ENCODE assay signal across 21 mouse cellular contexts in genomic region chr1:119485825-119486224, GRCm38 (mm10). TPM values are rescaled to one million over a fixed set of nuclear protein-coding genes. Genes with fewer than 3 reads are reported as not detected.
DNase-seq lines count a peak whose midpoint lies in the region; ATAC-seq and TF ChIP-seq lines count a peak whose summit lies in the region.
"Had no signal": no experiment of that assay in that cellular context is flagged by ENCODE, and none has a peak within 500 bp of the region (broad histone marks: within the 10 kb centered on the region; RNA-seq: fewer than 3 reads in every experiment).

No protein-coding gene starts in this region.

- ATAC-seq in heart, embryonic 11.5 days (replicated peaks; ENCODE audit: insufficient number of reproducible peaks, low FRiP score, low TSS enrichment), result no peak
- no peak for ATAC-seq in kidney, postnatal 0 days (replicated peaks; ENCODE audit: low FRiP score, low read depth)
- peak; percentile 61 for ATAC-seq in intestine, embryonic 16.5 days
- ATAC-seq in erythroid progenitor cell, adult 5-6 weeks (replicated peaks; ENCODE audit: low FRiP score, poor library complexity, severe bottlenecking), result no peak
- no peak for ATAC-seq in forebrain, postnatal 0 days
- ATAC-seq: forebrain, embryonic 15.5 days; hindbrain, embryonic 16.5 days; inflammation-experienced regulatory T-cells, adult 6 months had no signal

- no peak overlapping the region for H3K27ac ChIP-seq in heart, embryonic 11.5 days (ENCODE audit: low read depth, low read length)
- H3K27ac ChIP-seq in kidney, postnatal 0 days, result no peak overlapping the region
- no peak overlapping the region for H3K27ac ChIP-seq in intestine, embryonic 16.5 days (ENCODE audit: low read length)
- no peak overlapping the region for H3K27ac ChIP-seq in forebrain, postnatal 0 days (ENCODE audit: low read depth, low read length)
- H3K27ac ChIP-seq: embryonic facial prominence, embryonic 15.5 days; forebrain, embryonic 15.5 days; heart, adult 2 months; hindbrain, embryonic 12.5 days had no signal

- 0 out of 2 replicates have a peak overlapping the region, but pooled peaks have one; percentile 24 for H3K9ac ChIP-seq in heart, embryonic 11.5 days (ENCODE audit: low read depth, low read length)
- H3K9ac ChIP-seq in kidney, postnatal 0 days (ENCODE audit: low read depth, low read length), result no peak overlapping the region
- H3K9ac ChIP-seq in intestine, embryonic 16.5 days (ENCODE audit: low read depth, low read length), result no peak overlapping the region
- H3K9ac ChIP-seq in forebrain, postnatal 0 days, result no peak overlapping the region
- H3K9ac ChIP-seq: embryonic facial prominence, embryonic 15.5 days; forebrain, embryonic 15.5 days; hindbrain, embryonic 12.5 days had no signal

- no peak for DNase-seq in heart, postnatal 36 days
- DNase-seq in kidney, postnatal 0 days (ENCODE audit: low spot score), result peak; percentile 60
- no peak for DNase-seq in kidney, adult 9 months
- peak; percentile 49 for DNase-seq in ES-CJ7 (ENCODE audit: low read depth, low spot score)
- no peak for DNase-seq in forebrain, postnatal 0 days
- DNase-seq: adrenal gland, postnatal 10 days; cerebellum, adult 11 months; cerebellum, adult 8-10 months; cerebellum, postnatal 14 days; embryo, embryonic 11 days; gastrocnemius, postnatal 10 days; heart, adult 2 months had no signal

- no peak overlapping the region for H3K4me2 ChIP-seq in heart, embryonic 11.5 days
- no peak overlapping the region for H3K4me2 ChIP-seq in kidney, postnatal 0 days (ENCODE audit: low read length)
- no peak overlapping the region; the same call in 1 of the 2 replicates for H3K4me2 ChIP-seq in intestine, embryonic 16.5 days (ENCODE audit: low read depth, low read length)
- H3K4me2 ChIP-seq in forebrain, postnatal 0 days (ENCODE audit: low read depth), result no peak overlapping the region
- H3K4me2 ChIP-seq: embryonic facial prominence, embryonic 15.5 days; forebrain, embryonic 15.5 days; hindbrain, embryonic 12.5 days had no signal

- 20% methylated on average over 2 of the region's 2 CpGs for WGBS in heart, embryonic 11.5 days (ENCODE audit: insufficient replicate concordance)
- WGBS in kidney, postnatal 0 days, result 22% methylated on average over 2 of the region's 2 CpGs
- 14% methylated on average over 2 of the region's 2 CpGs for WGBS in intestine, embryonic 16.5 days
- WGBS in forebrain, postnatal 0 days, result 39% methylated on average over 2 of the region's 2 CpGs

- H3K4me1 ChIP-seq in heart, embryonic 11.5 days (ENCODE audit: control insufficient read depth, insufficient read depth, low read length), result peaks cover 27% of the 10 kb centered on the region
- H3K4me1 ChIP-seq in kidney, postnatal 0 days (replicated peaks; ENCODE audit: insufficient read depth, low read length), result no peaks in the 10 kb centered on the region; the same call in 1 of the 2 replicates
- H3K4me1 ChIP-seq in intestine, embryonic 16.5 days (ENCODE audit: control insufficient read depth, insufficient read depth, low read length), result peaks cover 18% of the 10 kb centered on the region
- no peaks in the 10 kb centered on the region for H3K4me1 ChIP-seq in forebrain, postnatal 0 days (ENCODE audit: insufficient read depth)

- H3K27me3 ChIP-seq in heart, embryonic 11.5 days (ENCODE audit: control insufficient read depth, insufficient read depth, low read length), result no peaks in the 10 kb centered on the region
- H3K27me3 ChIP-seq in kidney, postnatal 0 days (ENCODE audit: insufficient read depth, low read length), result no peaks in the 10 kb centered on the region
- no peaks in the 10 kb centered on the region for H3K27me3 ChIP-seq in intestine, embryonic 16.5 days (replicated peaks; ENCODE audit: control insufficient read depth, insufficient read depth, low read length)
- H3K27me3 ChIP-seq in forebrain, postnatal 0 days (ENCODE audit: insufficient read depth, low read length), result no peaks in the 10 kb centered on the region
- H3K27me3 ChIP-seq: embryonic facial prominence, embryonic 15.5 days; forebrain, embryonic 15.5 days; hindbrain, embryonic 12.5 days had no signal

- no peaks in the 10 kb centered on the region for H3K9me3 ChIP-seq in heart, embryonic 11.5 days (replicated peaks; ENCODE audit: control insufficient read depth, low read length)
- H3K9me3 ChIP-seq in kidney, postnatal 0 days (replicated peaks; ENCODE audit: low read length), result no peaks in the 10 kb centered on the region
- H3K9me3 ChIP-seq in intestine, embryonic 16.5 days (ENCODE audit: control insufficient read depth, low read length), result no peaks in the 10 kb centered on the region
- no peaks in the 10 kb centered on the region for H3K9me3 ChIP-seq in forebrain, postnatal 0 days (ENCODE audit: low read length)
- H3K9me3 ChIP-seq: embryonic facial prominence, embryonic 15.5 days; forebrain, embryonic 15.5 days; hindbrain, embryonic 12.5 days had no signal

- intact Hi-C loops in heart, postnatal 36 days (cut with DNase I), result loop anchor here (2.0 kb wide), 1 partner anchor 39 kb away; no protein-coding TSS in a partner anchor

- peaks cover 3% of the 10 kb centered on the region; the same call in 1 of the 2 replicates for H3K36me3 ChIP-seq in heart, embryonic 11.5 days (ENCODE audit: control insufficient read depth, insufficient read depth, low read length)
- no peaks in the 10 kb centered on the region for H3K36me3 ChIP-seq in kidney, postnatal 0 days (ENCODE audit: insufficient read depth, low read length)
- peaks cover 11% of the 10 kb centered on the region; the same call in 1 of the 2 replicates for H3K36me3 ChIP-seq in intestine, embryonic 16.5 days (ENCODE audit: control insufficient read depth, insufficient read depth, low read length)
- H3K36me3 ChIP-seq in forebrain, postnatal 0 days (ENCODE audit: insufficient read depth), result no peaks in the 10 kb centered on the region
- H3K36me3 ChIP-seq: forebrain, embryonic 15.5 days had no signal

- TF ChIP-seq CTCF in kidney, postnatal 0 days (IDR thresholded peaks at IDR 0.05; ENCODE audit: low read depth), result no peak
- no peak for TF ChIP-seq CTCF in forebrain, postnatal 0 days (IDR thresholded peaks at IDR 0.05; ENCODE audit: low read depth)

- no peak overlapping the region for H3K4me3 ChIP-seq in heart, embryonic 11.5 days (ENCODE audit: low read depth, low read length)
- H3K4me3 ChIP-seq in kidney, postnatal 0 days (replicated peaks; ENCODE audit: low read depth, low read length), result no peak overlapping the region
- no peak overlapping the region for H3K4me3 ChIP-seq in intestine, embryonic 16.5 days (ENCODE audit: low read length)
- no peak overlapping the region for H3K4me3 ChIP-seq in forebrain, postnatal 0 days (ENCODE audit: low read depth, low read length)
- H3K4me3 ChIP-seq: embryonic facial prominence, embryonic 15.5 days; erythroblast, embryonic 14.5 days; forebrain, embryonic 15.5 days; heart, adult 2 months; hindbrain, embryonic 12.5 days had no signal

RNA-seq across cellular contexts. Expression of gene Ralb, which starts 18.8 kb away (rescaled TPM):
- polyA plus RNA-seq in heart, embryonic 11.5 days (2014; fragmentation: Nextera tagmentation; extraction: Ambion mirVana), result 146 and 166 TPM in 2 replicates
- total RNA-seq in heart, postnatal 36 days (2021), result 10 to 100 TPM; 30.9 to 31.1 TPM
- polyA plus RNA-seq in kidney, postnatal 0 days (2015; fragmentation: Nextera tagmentation; extraction: Ambion mirVana), result 129 and 141 TPM in 2 replicates
- polyA plus RNA-seq in intestine, embryonic 16.5 days (2015; fragmentation: Nextera tagmentation; extraction: Ambion mirVana), result 203 and 218 TPM in 2 replicates
- total RNA-seq in erythroid progenitor cell, adult 5-6 weeks (2015; ENCODE audit: low replicate concordance), result 4.3 and 10.1 TPM in 2 replicates
- 2.2 and 7.1 TPM in 2 replicates for total RNA-seq in erythroid progenitor cell, adult 5-6 weeks (2017; ENCODE audit: low replicate concordance)
- total RNA-seq in forebrain, postnatal 0 days (2014; rRNA removed), result 40.6 and 41.4 TPM in 2 replicates
- polyA plus RNA-seq in forebrain, postnatal 0 days (2015; fragmentation: Nextera tagmentation; extraction: Ambion mirVana), result 55.1 and 57.3 TPM in 2 replicates

RNA-seq across cellular contexts. Expression of gene Tmem185b, which starts 40.1 kb away (rescaled TPM):
- polyA plus RNA-seq in heart, embryonic 11.5 days (2014; fragmentation: Nextera tagmentation; extraction: Ambion mirVana), result 23.1 and 25.8 TPM in 2 replicates
- 10 to 100 TPM; 13.3 to 14.4 TPM for total RNA-seq in heart, postnatal 36 days (2021)
- polyA plus RNA-seq in kidney, postnatal 0 days (2015; fragmentation: Nextera tagmentation; extraction: Ambion mirVana), result 30.6 and 34.6 TPM in 2 replicates
- 27.2 and 27.7 TPM in 2 replicates for polyA plus RNA-seq in intestine, embryonic 16.5 days (2015; fragmentation: Nextera tagmentation; extraction: Ambion mirVana)
- total RNA-seq in erythroid progenitor cell, adult 5-6 weeks (2015; ENCODE audit: low replicate concordance), result 3.6 and 11.3 TPM in 2 replicates
- 0.77 and 2.7 TPM in 2 replicates for total RNA-seq in erythroid progenitor cell, adult 5-6 weeks (2017; ENCODE audit: low replicate concordance)
- 13.7 and 14.6 TPM in 2 replicates for total RNA-seq in forebrain, postnatal 0 days (2014; rRNA removed)
- polyA plus RNA-seq in forebrain, postnatal 0 days (2015; fragmentation: Nextera tagmentation; extraction: Ambion mirVana), result 9.0 and 12.3 TPM in 2 replicates

Comparison
In these comparisons a context has a peak if more than half of its experiments do, and no peak if none do; other contexts are left out.
1. DNase-seq: peak in kidney, postnatal 0 days (single experiment) and ES-CJ7 (single experiment); none in heart, postnatal 36 days (0 of 2), kidney, adult 9 months (single experiment) and forebrain, postnatal 0 days (single experiment).